Mouse (Mus musculus): ENCODE data around the gene Lyrm7. TPM values are rescaled to one million over a fixed set of nuclear protein-coding genes. Genes with fewer than 3 reads are reported as not detected.

The Lyrm7 gene
- total and polyA plus RNA-seq, 3 experiments, result 18.2 to 64.4 (median 18.6) TPM

DNA sequence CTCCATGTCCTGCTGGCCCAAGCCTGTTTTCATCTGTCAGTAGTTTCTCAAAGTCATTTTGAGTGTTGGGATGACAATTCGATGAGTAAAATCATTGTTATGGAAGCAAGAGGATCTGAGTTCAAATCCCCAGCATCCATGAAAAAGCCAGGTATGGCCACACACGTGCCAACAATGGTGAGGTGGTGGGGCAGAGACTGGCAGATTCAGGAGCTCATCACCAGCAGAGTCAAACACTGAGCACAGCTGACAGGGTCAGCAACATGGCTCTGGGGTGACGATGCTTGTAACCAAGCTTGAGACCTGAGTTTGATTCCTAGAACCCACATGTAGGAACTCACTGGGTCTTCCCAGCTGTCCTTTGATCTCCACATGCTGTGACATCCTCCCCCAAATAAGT, 44.4 kb upstream of the Lyrm7 start:
- no peak for TF ChIP-seq MAX (IDR thresholded peaks at IDR 0.05; ENCODE audit: low read length)
- no peak for TF ChIP-seq ELF1 (IDR thresholded peaks at IDR 0.05; ENCODE audit: low read depth, low read length)
- H3K9me3 ChIP-seq (replicated peaks; ENCODE audit: low read length), result no peaks in the 10 kb centered on the region
- no peak overlapping the region for H3K9ac ChIP-seq (ENCODE audit: insufficient read depth, low read depth)
- H3K4me1 ChIP-seq (ENCODE audit: control insufficient read depth in 1 of 2, insufficient read depth in 2 of 2), result peaks cover 5 to 8% of the 10 kb centered on the region in 2 experiments
- in situ Hi-C loops (cut with MboI; ENCODE audit: low pct_ligation_motif_present, low pct_unique_long_range_greater_than_20kb, low sequenced_read_pairs), result no loop called here
- no peaks in the 10 kb centered on the region for H3K27me3 ChIP-seq (replicated peaks)
- DNase-seq (ENCODE audit: extremely low read depth), result no peak
- dilution Hi-C loops (cut with MboI; ENCODE audit: extremely low pct_ligation_motif_present, extremely low pct_unique_long_range_greater_than_20kb, low sequenced_read_pairs), result no loop called here
- H3K36me3 ChIP-seq (replicated peaks in 1 of 2; ENCODE audit: control insufficient read depth in 1 of 2, insufficient read depth in 1 of 2, low read length in 1 of 2), result peaks cover 16 to 43% of the 10 kb centered on the region in 2 experiments
- H3K4me3 ChIP-seq (replicated peaks in 1 of 3; ENCODE audit: low read depth in 2 of 3, low read length in 2 of 3, poor library complexity in 1 of 3), result no peak overlapping the region
- H3K79me2 ChIP-seq (replicated peaks; ENCODE audit: control insufficient read depth, extremely low read depth, insufficient read depth, poor library complexity, severe bottlenecking), result no peaks in the 10 kb centered on the region
- no peak overlapping the region for H3K27ac ChIP-seq (ENCODE audit: insufficient read depth, low read depth)
- H3K4me2 ChIP-seq (ENCODE audit: insufficient read depth, low read depth, poor library complexity, severe bottlenecking), result no peak overlapping the region

DNA sequence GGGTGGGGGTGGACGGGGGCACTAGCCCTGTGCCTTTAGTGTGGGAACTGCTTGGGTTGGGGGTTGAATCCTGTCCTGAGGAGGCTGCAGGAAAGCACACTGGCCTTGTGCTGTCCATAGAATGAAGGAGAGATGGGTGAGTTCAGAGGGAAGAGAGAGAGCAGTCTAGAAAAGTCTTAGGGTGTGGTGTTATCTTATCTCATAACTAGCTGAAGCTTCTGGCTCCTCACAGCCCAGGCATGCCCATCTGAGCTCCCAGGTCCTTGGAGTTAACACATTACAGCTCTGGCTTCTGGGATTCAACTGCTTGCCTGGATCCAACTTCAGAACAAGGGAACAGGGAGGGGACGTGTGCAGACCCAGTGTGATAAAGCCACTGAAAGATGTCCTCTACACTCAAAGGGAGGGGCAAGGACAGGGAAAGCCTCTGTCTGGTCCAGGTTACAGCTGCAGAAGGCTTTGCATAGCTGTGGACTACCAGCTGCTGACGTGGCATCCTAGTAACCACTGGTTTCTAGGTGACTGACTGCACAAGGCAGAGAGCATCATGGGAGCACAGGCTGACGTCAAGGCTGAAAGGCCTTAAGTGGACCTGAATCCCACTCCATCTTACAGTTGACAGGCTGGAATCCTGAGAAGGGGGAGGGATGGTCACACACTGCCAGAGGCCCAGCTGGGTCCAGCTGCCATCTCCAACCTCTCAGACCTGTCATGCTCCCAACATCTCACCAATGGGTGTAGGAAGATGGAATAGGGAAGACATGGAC, 43.4 kb upstream of the Lyrm7 start:
- peak; percentile 82 for DNase-seq (ENCODE audit: extremely low read depth)
- Histone ChIP-seq H3K27me3 (replicated peaks) (no peaks in the 10 kb centered on the region), H3K9me3 (replicated peaks; ENCODE audit: low read length) (no peaks in the 10 kb centered on the region), H3K9ac (ENCODE audit: insufficient read depth, low read depth) (no peak overlapping the region), H3K4me1 (ENCODE audit: control insufficient read depth in 1 of 2, insufficient read depth in 2 of 2) (peaks cover 5 to 8% of the 10 kb centered on the region in 2 experiments), H3K4me3 (replicated peaks in 1 of 3; ENCODE audit: low read depth in 2 of 3, low read length in 2 of 3, poor library complexity in 1 of 3) (no peak overlapping the region), H3K27ac (ENCODE audit: insufficient read depth, low read depth) (no peak overlapping the region), H3K36me3 (replicated peaks in 1 of 2; ENCODE audit: control insufficient read depth in 1 of 2, insufficient read depth in 1 of 2, low read length in 1 of 2) (peaks cover 6 to 34% of the 10 kb centered on the region in 2 experiments), H3K79me2 (replicated peaks; ENCODE audit: control insufficient read depth, extremely low read depth, insufficient read depth, poor library complexity, severe bottlenecking) (no peaks in the 10 kb centered on the region), H3K4me2 (ENCODE audit: insufficient read depth, low read depth, poor library complexity, severe bottlenecking) (no peak overlapping the region)
- dilution Hi-C loops (cut with MboI; ENCODE audit: extremely low pct_ligation_motif_present, extremely low pct_unique_long_range_greater_than_20kb, low sequenced_read_pairs) (no loop called here), in situ Hi-C loops (cut with MboI; ENCODE audit: low pct_ligation_motif_present, low pct_unique_long_range_greater_than_20kb, low sequenced_read_pairs) (no loop called here)
- TF ChIP-seq ZMIZ1 (IDR thresholded peaks at IDR 0.05; ENCODE audit: low read depth, low read length) (no peak), USF1 (IDR thresholded peaks at IDR 0.05; ENCODE audit: low read depth, low read length) (no peak), ETS1 (conservative IDR thresholded peaks at IDR 0.05; ENCODE audit: low read depth, low read length) (peak; percentile 40), MYC (IDR thresholded peaks at IDR 0.05; ENCODE audit: low read depth, low read length) (no peak), MXI1 (IDR thresholded peaks at IDR 0.05; ENCODE audit: low read depth, low read length) (no peak), PAX5 (IDR thresholded peaks at IDR 0.05; ENCODE audit: low read length) (no peak), NELFE (IDR thresholded peaks at IDR 0.05; ENCODE audit: low read depth, low read length) (0 out of 2 replicates have a peak, but pooled peaks have one; percentile 13), KAT2A (IDR thresholded peaks at IDR 0.05; ENCODE audit: insufficient replicate concordance, low read length) (no peak), RAD21 (IDR thresholded peaks at IDR 0.05; ENCODE audit: low read depth, low read length) (no peak), CHD1 (IDR thresholded peaks at IDR 0.05; ENCODE audit: low read depth, low read length) (no peak), POLR2A (IDR thresholded peaks at IDR 0.05; ENCODE audit: low read depth, low read length) (no peak), POLR2AphosphoS2 (IDR thresholded peaks at IDR 0.05; ENCODE audit: low read depth, low read length) (no peak), BHLHE40 (IDR thresholded peaks at IDR 0.05; ENCODE audit: low read depth, low read length) (no peak), E2F4 (IDR thresholded peaks at IDR 0.05; ENCODE audit: insufficient replicate concordance, low read depth, low read length) (no peak), USF2 (conservative IDR thresholded peaks at IDR 0.05; ENCODE audit: low read depth, low read length) (no peak), SIN3A (IDR thresholded peaks at IDR 0.05; ENCODE audit: low read length) (peak; percentile 53; the same call in 1 of the 2 replicates), JUND (conservative IDR thresholded peaks at IDR 0.05; ENCODE audit: low read depth, low read length) (no peak), TCF12 (IDR thresholded peaks at IDR 0.05; ENCODE audit: low read depth, low read length) (peak; percentile 42; the same call in 1 of the 2 replicates), ZNF384 (IDR thresholded peaks at IDR 0.05; ENCODE audit: low read depth, low read length) (no peak), ZKSCAN1 (IDR thresholded peaks at IDR 0.05; ENCODE audit: borderline replicate concordance, low read depth, low read length) (no peak), RCOR1 (conservative IDR thresholded peaks at IDR 0.05; ENCODE audit: low read depth, low read length) (no peak), GABPA (IDR thresholded peaks at IDR 0.05; ENCODE audit: insufficient replicate concordance, low read depth, low read length) (no peak), IRF4 (IDR thresholded peaks at IDR 0.05; ENCODE audit: low read depth, low read length) (no peak), JUN (IDR thresholded peaks at IDR 0.05; ENCODE audit: insufficient read depth, low read depth, low read length) (0 out of 2 replicates have a peak, but pooled peaks have one; percentile 3), MAX (IDR thresholded peaks at IDR 0.05; ENCODE audit: low read length) (no peak), UBTF (IDR thresholded peaks at IDR 0.05; ENCODE audit: low read depth, low read length) (no peak), EP300 (IDR thresholded peaks at IDR 0.05; ENCODE audit: low read length) (no peak), TBP (conservative IDR thresholded peaks at IDR 0.05; ENCODE audit: low read depth, low read length) (no peak), NRF1 (IDR thresholded peaks at IDR 0.05; ENCODE audit: low read depth, low read length) (no peak), ZC3H11A (IDR thresholded peaks at IDR 0.05; ENCODE audit: low read depth, low read length) (no peak), MEF2A (IDR thresholded peaks at IDR 0.05; ENCODE audit: borderline replicate concordance, low read depth, low read length) (no peak)
